Mouse (Mus musculus) brain, embryonic 14.5 days (tissue): ENCODE measurements around the gene Slc35f6.

Experiments
- CTCF ChIP-seq: fragments of 200-500 bp; IDR thresholded peaks from 2 replicates; pipeline ENCODE4 v1.5.1; 2012; ENCODE audit warnings: inconsistent platforms, mild to moderate bottlenecking, moderate library complexity, borderline replicate concordance; ENCODE audit not compliant: insufficient read depth, insufficient read length; ENCODE audit errors: extremely low read depth
- POLR2A ChIP-seq: fragments of 200-500 bp; IDR thresholded peaks from 2 replicates; pipeline ENCODE4 v1.6.1; 2012; ENCODE audit warnings: mild to moderate bottlenecking, inconsistent platforms, borderline replicate concordance; ENCODE audit not compliant: poor library complexity, insufficient read depth, insufficient read length, severe bottlenecking; ENCODE audit errors: extremely low read depth

- no peak for TF ChIP-seq CTCF
- TF ChIP-seq POLR2A = no peak
These were observed 4.1 kb upstream of the Slc35f6 start for GRCm38 (mm10) chr5:30643477-30644179.
